Mouse (Mus musculus) midbrain, embryonic 14.5 days (tissue): ENCODE data around the gene Unc13c. TPM values are rescaled to one million over a fixed set of nuclear protein-coding genes. Genes with fewer than 3 reads are reported as not detected.
A peak's percentile ranks its signal among the peaks of the same experiment; 100 is the strongest.

ENCODE experiments used
- ATAC-seq: fragments of 200-750 bp; cut with Nextera tagmentation; 2 replicates; pipeline ENCODE4 v1.8.0; 2017; ENCODE audit warnings: moderate number of reproducible peaks, moderate library complexity; ENCODE audit not compliant: low FRiP score, low TSS enrichment
- DNase-seq: peaks from one replicate; pipeline ENCODE4 v3.0.0-alpha.2; 2015
- H3K27ac ChIP-seq: fragments of 300-500 bp; sonication (generic); replicated peaks from 2 replicates; pipeline ENCODE4 v1.5.1; 2014; ENCODE audit warnings: mild to moderate bottlenecking, low read depth, low read length, moderate library complexity
- H3K27me3 ChIP-seq: fragments of 300-500 bp; sonication (generic); 2 replicates; pipeline ENCODE4 v1.6.1; 2014; ENCODE audit warnings: low read length, control low read depth, mixed read lengths; ENCODE audit not compliant: control insufficient read depth, insufficient read depth
- H3K36me3 ChIP-seq: fragments of 300-500 bp; sonication (generic); 2 replicates; pipeline ENCODE4 v1.6.1; 2014; ENCODE audit warnings: low read length, control low read depth; ENCODE audit not compliant: control insufficient read depth, insufficient read depth
- H3K4me1 ChIP-seq: fragments of 300-500 bp; sonication (generic); 2 replicates; pipeline ENCODE4 v1.6.1; 2014; ENCODE audit warnings: mild to moderate bottlenecking, antibody characterized with exemption, low read length, control low read depth; ENCODE audit not compliant: control insufficient read depth, insufficient read depth
- H3K4me2 ChIP-seq: fragments of 300-500 bp; sonication (generic); 2 replicates; pipeline ENCODE4 v1.6.1; 2014; ENCODE audit warnings: mild to moderate bottlenecking, low read length, moderate library complexity
- H3K4me3 ChIP-seq: fragments of 300-500 bp; sonication (generic); replicated peaks from 2 replicates; pipeline ENCODE4 v1.5.1; 2014; ENCODE audit warnings: low read depth, low read length
- H3K9ac ChIP-seq: fragments of 300-500 bp; sonication (generic); replicated peaks from 2 replicates; pipeline ENCODE4 v1.6.1; 2014; ENCODE audit warnings: mild to moderate bottlenecking, low read length, moderate library complexity
- H3K9me3 ChIP-seq: fragments of 300-500 bp; sonication (generic); 2 replicates; pipeline ENCODE4 v1.6.1; 2016; ENCODE audit warnings: low read length, control low read depth, mixed read lengths; ENCODE audit not compliant: control insufficient read depth
- WGBS: fragments of 180-500 bp; shearing (Covaris S2); extraction: QIAGEN DNeasy Blood & Tissue Kit; methylation state at CpG from one replicate; pipeline ENCODE4 v1.1.7; 2014; 5-methylcytosine and 5-hydroxymethylcytosine counted together
- polyA plus RNA-seq: library from polyadenylated mRNA; unstranded; fragments of >200 nt; fragmentation: Nextera tagmentation; extraction: Ambion mirVana; gene quantifications from 2 replicates; pipeline ENCODE4 v1.2.1, GENCODE M21; 2014

Gene Unc13c
- polyA plus RNA-seq, 1 experiment from 2014 or later = 4.1 TPM

DNA sequence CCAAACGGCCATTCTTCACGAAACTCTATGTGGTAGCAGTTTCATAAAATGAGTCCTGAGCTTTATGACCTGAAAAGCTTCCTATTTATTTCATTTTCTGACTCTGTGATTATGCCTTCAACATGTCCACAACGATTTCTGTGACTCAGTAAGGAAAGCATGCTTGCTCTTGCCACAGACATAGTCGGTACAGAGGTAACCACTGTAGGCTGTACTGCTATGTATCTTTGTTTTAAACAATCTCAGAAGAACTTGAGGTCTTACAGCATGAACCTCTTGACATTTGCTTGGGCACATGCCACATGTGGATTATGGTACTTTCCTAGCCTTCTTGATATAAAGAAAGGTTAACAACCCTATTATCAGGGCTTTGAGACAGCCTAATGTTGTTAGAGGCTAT is 162.1 kb downstream of the Unc13c start:
- no peaks in the 10 kb centered on the region for H3K27me3 ChIP-seq
- H3K9ac ChIP-seq = no peak overlapping the region
- H3K4me2 ChIP-seq = no peak overlapping the region
- H3K27ac ChIP-seq = no peak overlapping the region
- DNase-seq = no peak
- no peak overlapping the region for H3K4me3 ChIP-seq
- no peak for ATAC-seq
- whole genome bisulfite sequencing = 85% methylated on average over 4 of the region's 4 CpGs
- H3K9me3 ChIP-seq = no peaks in the 10 kb centered on the region
- H3K36me3 ChIP-seq = no peaks in the 10 kb centered on the region
- no peaks in the 10 kb centered on the region for H3K4me1 ChIP-seq

DNA sequence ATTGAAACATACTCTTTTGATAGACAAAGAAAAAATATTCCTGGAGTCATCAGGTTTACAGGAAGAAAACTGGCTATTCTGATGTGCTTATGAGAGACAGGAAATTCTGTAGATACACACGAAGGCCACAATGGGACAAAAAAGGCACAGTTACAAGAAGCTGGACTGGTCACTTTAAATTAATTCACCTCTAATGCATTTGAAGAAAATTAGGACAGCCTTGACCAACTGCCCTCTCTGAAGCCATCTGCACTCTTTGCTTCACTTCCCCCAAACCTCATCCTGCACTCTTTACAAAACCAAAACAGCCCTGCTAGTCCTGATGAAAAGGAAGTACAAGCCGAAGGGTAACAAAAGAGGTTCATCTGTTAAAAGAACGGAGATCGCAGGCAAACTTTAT is 194.2 kb downstream of the Unc13c start:
- Histone ChIP-seq H3K4me3 (no peak overlapping the region), H3K36me3 (no peaks in the 10 kb centered on the region), H3K4me1 (no peaks in the 10 kb centered on the region), H3K9ac (no peak overlapping the region), H3K27me3 (no peaks in the 10 kb centered on the region), H3K9me3 (no peaks in the 10 kb centered on the region), H3K27ac (no peak overlapping the region), H3K4me2 (no peak overlapping the region)
- ATAC-seq (no peak), DNase-seq (no peak)
- 61% methylated on average over 4 of the region's 4 CpGs for WGBS

DNA sequence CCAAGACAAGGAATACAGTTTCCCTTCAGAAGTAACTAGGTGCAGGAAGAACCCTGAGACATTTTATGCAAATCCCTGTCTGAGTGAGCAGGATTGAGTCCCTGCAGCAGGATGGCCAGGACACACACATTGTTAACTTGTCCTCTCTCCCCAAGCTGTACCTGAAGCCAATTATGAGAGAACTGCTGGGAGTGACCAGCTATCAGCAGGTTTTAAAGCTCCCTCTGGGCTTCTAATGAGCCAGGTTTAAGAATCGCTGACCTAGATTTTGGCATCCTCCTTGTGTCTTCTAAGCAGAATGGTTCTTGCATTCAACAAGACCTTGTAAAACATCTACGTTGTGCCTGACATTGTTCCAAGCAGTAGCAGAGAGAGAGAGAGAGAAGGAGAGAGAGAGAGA is 213.6 kb downstream of the Unc13c start:
- no peak for DNase-seq

DNA sequence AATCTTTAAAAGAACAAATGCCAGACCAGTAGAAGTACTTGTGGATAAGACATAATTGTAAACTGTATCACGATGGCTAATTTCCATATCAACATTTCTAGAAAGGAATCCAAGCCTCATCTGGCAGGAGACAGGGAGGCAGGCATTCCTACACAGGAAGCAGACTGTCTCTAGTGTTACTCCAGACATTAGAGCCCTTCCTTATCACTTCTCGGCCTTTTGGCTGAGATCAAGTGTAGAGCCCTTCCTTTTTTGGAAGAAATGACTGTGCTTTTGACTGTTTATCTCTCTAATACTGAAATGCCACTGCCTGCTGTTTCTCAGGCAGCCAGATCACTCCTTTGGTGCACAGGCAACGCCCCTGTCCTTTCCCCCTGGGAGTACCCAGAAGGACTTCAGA is 215.3 kb downstream of the Unc13c start:
- Histone ChIP-seq H3K27ac (no peak overlapping the region), H3K4me2 (no peak overlapping the region), H3K4me3 (no peak overlapping the region), H3K9me3 (no peaks in the 10 kb centered on the region), H3K4me1 (no peaks in the 10 kb centered on the region), H3K27me3 (no peaks in the 10 kb centered on the region), H3K36me3 (no peaks in the 10 kb centered on the region), H3K9ac (no peak overlapping the region)
- 80% methylated on average over 3 of the region's 3 CpGs for WGBS
- ATAC-seq = no peak
- no peak for DNase-seq

More for the DNA sequence above, 213.6 kb downstream of the Unc13c start:
- H3K9ac ChIP-seq = no peak overlapping the region
- H3K27me3 ChIP-seq = no peaks in the 10 kb centered on the region
- no peaks in the 10 kb centered on the region for H3K36me3 ChIP-seq
- WGBS = 80% methylated on average over 2 of the region's 2 CpGs
- no peak overlapping the region for H3K27ac ChIP-seq
- no peak for ATAC-seq
- no peaks in the 10 kb centered on the region for H3K9me3 ChIP-seq
- no peak overlapping the region for H3K4me3 ChIP-seq
- H3K4me1 ChIP-seq = no peaks in the 10 kb centered on the region
- no peak overlapping the region for H3K4me2 ChIP-seq

DNA sequence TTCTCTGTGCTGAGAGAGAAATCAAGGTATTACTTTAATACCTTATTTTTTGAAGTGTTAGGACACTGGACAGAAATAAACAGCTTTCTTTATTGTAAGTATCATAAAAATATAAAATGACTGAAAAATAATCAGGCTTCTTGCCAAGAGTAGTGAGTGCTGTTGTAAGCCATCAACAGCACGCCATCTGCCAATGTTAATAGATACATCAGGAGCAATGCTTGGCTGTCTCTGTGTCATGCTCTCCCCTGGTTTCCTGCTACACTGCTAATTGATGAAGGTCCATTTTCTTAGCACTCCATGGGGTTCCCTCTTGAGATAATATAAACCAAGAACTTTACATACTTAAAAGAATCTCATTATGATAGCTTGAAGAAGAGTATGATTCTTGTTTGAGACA is 217.4 kb downstream of the Unc13c start:
- Histone ChIP-seq H3K9me3 (no peaks in the 10 kb centered on the region), H3K4me1 (no peaks in the 10 kb centered on the region), H3K4me2 (no peak overlapping the region), H3K27me3 (no peaks in the 10 kb centered on the region), H3K4me3 (no peak overlapping the region), H3K36me3 (no peaks in the 10 kb centered on the region), H3K27ac (no peak overlapping the region), H3K9ac (no peak overlapping the region)
- WGBS = 59% methylated on average over 1 of the region's 1 CpGs
- ATAC-seq = no peak
- DNase-seq = no peak

DNA sequence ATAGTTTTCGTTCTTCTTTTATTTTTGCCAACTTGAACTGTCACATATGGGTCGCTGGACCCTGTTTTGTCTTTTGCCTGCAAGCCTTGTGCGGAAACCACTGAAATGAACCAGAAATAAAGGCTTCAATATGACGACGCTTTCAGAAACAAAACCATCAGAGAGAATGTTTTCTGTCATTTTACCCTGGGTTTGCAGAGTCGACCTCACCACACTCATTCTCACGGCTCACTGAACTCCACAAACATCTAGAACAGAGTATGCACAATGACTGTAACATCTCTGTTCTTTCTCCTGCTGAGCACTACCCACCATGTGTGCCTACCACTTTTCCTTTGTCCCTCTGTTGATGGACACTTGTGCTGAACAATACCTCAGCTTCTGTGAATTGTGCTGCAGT is 234.3 kb downstream of the Unc13c start:
- 75% methylated on average over 7 of the region's 7 CpGs for WGBS
- Histone ChIP-seq H3K9ac (no peak overlapping the region), H3K4me1 (no peaks in the 10 kb centered on the region), H3K27ac (no peak overlapping the region), H3K9me3 (no peaks in the 10 kb centered on the region), H3K27me3 (no peaks in the 10 kb centered on the region), H3K4me2 (no peak overlapping the region), H3K36me3 (no peaks in the 10 kb centered on the region), H3K4me3 (no peak overlapping the region)
- no peak for DNase-seq
- ATAC-seq = no peak

DNA sequence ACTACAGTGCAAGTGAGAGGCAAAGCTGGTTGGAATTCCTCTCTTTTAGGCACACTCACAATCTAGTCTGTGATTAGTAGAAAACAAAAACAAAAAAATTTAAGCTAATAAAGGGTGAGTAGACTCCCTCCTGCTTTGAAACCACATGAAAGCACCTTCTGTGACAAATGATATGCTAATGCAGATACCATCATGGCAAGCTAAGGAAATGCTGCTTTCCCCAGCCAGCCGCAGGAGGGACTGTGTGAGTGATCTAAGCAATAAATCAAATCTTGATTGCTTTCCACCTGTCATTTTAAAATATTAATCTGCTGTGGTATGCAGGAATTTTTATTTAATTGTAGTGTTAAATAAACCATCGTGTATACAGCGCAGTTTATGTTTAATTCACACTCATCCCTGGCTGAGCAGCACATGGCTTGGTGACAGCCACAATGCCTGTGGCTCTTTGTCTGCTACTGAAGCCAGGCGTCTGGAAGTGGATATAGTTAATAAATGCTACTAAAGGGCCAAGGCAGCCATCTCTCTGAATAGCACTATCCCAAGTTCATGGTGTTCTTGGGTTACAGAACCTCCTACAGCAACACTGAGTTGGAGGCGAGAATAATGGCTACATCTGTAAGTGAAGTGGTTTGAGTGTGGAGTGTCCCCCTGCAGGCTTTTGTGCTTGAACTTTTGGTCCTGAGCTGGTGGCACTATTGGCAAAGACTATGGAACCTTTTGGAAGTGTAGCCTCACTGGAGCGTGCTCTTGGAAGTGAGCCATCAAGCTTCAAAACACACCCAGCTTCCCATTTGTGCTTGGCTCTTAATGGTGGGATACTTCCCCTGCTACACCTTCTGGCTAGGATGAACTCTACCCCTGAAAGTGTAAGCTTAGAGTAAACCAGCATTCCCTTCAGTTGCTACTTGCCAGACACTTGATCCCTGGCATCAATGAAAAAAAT is 242.8 kb downstream of the Unc13c start:
- Histone ChIP-seq H3K36me3 (no peaks in the 10 kb centered on the region), H3K27me3 (no peaks in the 10 kb centered on the region), H3K4me1 (no peaks in the 10 kb centered on the region), H3K4me3 (no peak overlapping the region), H3K4me2 (no peak overlapping the region), H3K9ac (no peak overlapping the region), H3K27ac (peak overlapping the region; percentile 15; the same call in 1 of the 2 replicates), H3K9me3 (no peaks in the 10 kb centered on the region)
- WGBS = 64% methylated on average over 6 of the region's 6 CpGs
- DNase-seq = peak; percentile 52
- peak; percentile 55; the same call in 1 of the 2 replicates for ATAC-seq

DNA sequence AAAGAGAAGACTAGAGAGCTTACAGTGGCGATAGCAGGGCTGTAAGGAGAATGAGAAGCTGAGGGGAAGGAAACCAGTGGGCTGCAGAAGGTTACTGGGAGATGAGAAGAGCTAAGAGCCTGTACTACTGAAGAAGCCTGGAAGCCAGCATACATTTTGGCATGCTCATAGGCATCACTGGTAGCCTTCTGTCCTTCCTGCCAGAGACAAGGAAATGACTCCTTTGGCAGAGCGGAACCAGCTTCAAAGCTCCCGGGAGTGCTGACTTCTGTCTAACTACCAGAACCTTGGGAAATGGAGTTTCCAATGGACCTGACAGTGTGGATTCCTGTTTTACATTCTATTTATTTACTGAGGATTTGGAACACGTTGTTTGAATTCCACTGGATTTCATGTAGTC is 244.0 kb downstream of the Unc13c start:
- H3K27me3 ChIP-seq = no peaks in the 10 kb centered on the region
- no peak overlapping the region for H3K9ac ChIP-seq
- no peak overlapping the region for H3K27ac ChIP-seq
- ATAC-seq (no peak), DNase-seq (no peak)
- no peak overlapping the region for H3K4me2 ChIP-seq
- no peaks in the 10 kb centered on the region for H3K4me1 ChIP-seq
- H3K9me3 ChIP-seq = no peaks in the 10 kb centered on the region
- no peak overlapping the region for H3K4me3 ChIP-seq
- 88% methylated on average over 4 of the region's 4 CpGs for WGBS
- no peaks in the 10 kb centered on the region for H3K36me3 ChIP-seq

DNA sequence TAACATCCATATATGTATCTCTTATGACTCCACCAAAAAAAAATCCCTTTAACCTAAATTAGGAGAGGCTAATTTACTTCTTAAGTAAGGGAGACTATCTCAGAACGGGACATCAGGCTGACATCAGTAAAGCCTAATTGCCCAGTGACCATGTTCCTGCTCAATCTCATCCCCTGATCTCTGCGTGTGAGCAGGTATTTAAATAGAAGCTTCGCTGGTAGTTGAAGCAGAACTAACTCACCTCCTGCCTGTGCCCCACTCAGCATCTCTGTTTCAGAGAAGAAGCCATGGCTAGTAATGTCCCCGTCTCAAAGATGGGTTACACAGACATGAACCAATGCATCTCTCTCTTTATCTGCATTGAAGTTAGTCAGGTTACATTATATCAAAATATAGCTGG is 255.3 kb downstream of the Unc13c start:
- no peaks in the 10 kb centered on the region for H3K4me1 ChIP-seq
- no peaks in the 10 kb centered on the region for H3K27me3 ChIP-seq
- no peak for ATAC-seq
- H3K9ac ChIP-seq = no peak overlapping the region
- no peak overlapping the region for H3K4me3 ChIP-seq
- WGBS = 71% methylated on average over 4 of the region's 4 CpGs
- no peaks in the 10 kb centered on the region for H3K9me3 ChIP-seq
- DNase-seq = no peak
- H3K27ac ChIP-seq = no peak overlapping the region
- no peaks in the 10 kb centered on the region for H3K36me3 ChIP-seq
- H3K4me2 ChIP-seq = no peak overlapping the region
